In the genomic region with DNA sequence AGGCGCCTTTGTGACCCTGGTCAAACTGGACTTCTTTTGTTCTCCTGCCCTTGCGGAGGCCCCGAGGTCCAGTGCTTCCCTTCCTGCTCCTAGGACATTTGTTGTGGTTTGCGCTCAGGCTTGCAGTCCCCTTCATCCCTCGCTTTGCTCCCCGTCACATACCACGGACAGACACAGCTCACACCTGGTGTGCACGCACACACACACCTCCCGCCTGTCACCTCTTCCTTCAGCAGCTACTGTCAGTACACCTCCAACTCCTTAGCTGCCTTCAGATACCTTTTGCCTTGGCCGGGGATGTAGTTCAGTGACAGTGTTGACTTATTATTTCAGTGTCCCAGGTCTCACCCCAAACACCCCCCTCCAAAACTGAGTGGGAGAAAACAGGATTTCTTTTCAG, we compare ENCODE assay signal across 20 mouse cellular contexts. TPM values are rescaled to one million over a fixed set of nuclear protein-coding genes. Genes with fewer than 3 reads are reported as not detected.
DNase-seq lines count a peak whose midpoint lies in the region; ATAC-seq and TF ChIP-seq lines count a peak whose summit lies in the region.
"Had no signal": no experiment of that assay in that cellular context is flagged by ENCODE, and none has a peak within 500 bp of the region (broad histone marks: within the 10 kb centered on the region; RNA-seq: fewer than 3 reads in every experiment).

No protein-coding gene starts in this region.

- WGBS in heart, embryonic 10.5 days, result 51% methylated on average over 10 of the region's 10 CpGs
- WGBS in heart, embryonic 11.5 days (ENCODE audit: insufficient replicate concordance), result 43% methylated on average over 10 of the region's 10 CpGs
- 49% methylated on average over 10 of the region's 10 CpGs for WGBS in kidney, adult 2 months
- whole genome bisulfite sequencing in kidney, embryonic 16.5 days, result 39% methylated on average over 10 of the region's 10 CpGs

- no peak for TF ChIP-seq CTCF in kidney, adult 2 months (conservative IDR thresholded peaks at IDR 0.05; ENCODE audit: insufficient read depth, insufficient read length, low read depth, low read length)

- H3K4me1 ChIP-seq in heart, embryonic 10.5 days, result peaks cover 35% of the 10 kb centered on the region
- peaks cover 5% of the 10 kb centered on the region for H3K4me1 ChIP-seq in heart, embryonic 11.5 days (ENCODE audit: control insufficient read depth, insufficient read depth, low read length)
- peaks cover 22% of the 10 kb centered on the region for H3K4me1 ChIP-seq in kidney, adult 2 months (ENCODE audit: control insufficient read depth, insufficient read depth, low read length)
- H3K4me1 ChIP-seq in kidney, embryonic 16.5 days (ENCODE audit: insufficient read depth, low read length), result peaks cover 16% of the 10 kb centered on the region
- H3K4me1 ChIP-seq: forebrain, embryonic 13.5 days had no signal

- TF ChIP-seq POLR2A in kidney, adult 2 months (IDR thresholded peaks at IDR 0.05; ENCODE audit: low read depth, low read length), result no peak
- no peak for TF ChIP-seq POLR2A in myocyte (IDR thresholded peaks at IDR 0.05; ENCODE audit: insufficient read length, low read depth)

- H3K27ac ChIP-seq in heart, embryonic 10.5 days, result peak overlapping the region; percentile 7; the same call in 1 of the 2 replicates
- H3K27ac ChIP-seq in heart, embryonic 11.5 days (ENCODE audit: low read depth, low read length), result no peak overlapping the region
- peak overlapping the region; percentile 58; the same call in 1 of the 2 replicates for H3K27ac ChIP-seq in kidney, adult 2 months (ENCODE audit: insufficient read depth, low read depth, low read length)
- no peak overlapping the region for H3K27ac ChIP-seq in kidney, embryonic 16.5 days (ENCODE audit: low read length)
- H3K27ac ChIP-seq: embryonic facial prominence, embryonic 13.5 days; forebrain, embryonic 13.5 days; heart, embryonic 13.5 days; hindbrain, embryonic 14.5 days had no signal

- H3K4me2 ChIP-seq in heart, embryonic 11.5 days, result no peak overlapping the region
- H3K4me2 ChIP-seq in kidney, embryonic 16.5 days (replicated peaks; ENCODE audit: low read depth, low read length), result no peak overlapping the region
- no peak overlapping the region for H3K4me2 ChIP-seq in myocyte (ENCODE audit: low read depth)
- H3K4me2 ChIP-seq: embryonic facial prominence, embryonic 13.5 days; forebrain, embryonic 13.5 days; heart, embryonic 13.5 days; hindbrain, embryonic 14.5 days had no signal

- ATAC-seq in heart, embryonic 11.5 days (replicated peaks; ENCODE audit: insufficient number of reproducible peaks, low FRiP score, low TSS enrichment), result no peak
- ATAC-seq in kidney, embryonic 16.5 days (ENCODE audit: low FRiP score, low TSS enrichment), result no peak
- ATAC-seq: CD4-positive, CD25-positive, alpha-beta regulatory T cell, adult 4 months; forebrain, embryonic 13.5 days had no signal

- peaks cover 41% of the 10 kb centered on the region for H3K36me3 ChIP-seq in heart, embryonic 10.5 days
- H3K36me3 ChIP-seq in heart, embryonic 11.5 days (ENCODE audit: control insufficient read depth, insufficient read depth, low read length), result peaks cover 14% of the 10 kb centered on the region
- H3K36me3 ChIP-seq in kidney, adult 2 months (ENCODE audit: control insufficient read depth, insufficient read depth, low read length), result 0 out of 2 replicates have a peak, but pooled peaks cover 1% of the 10 kb centered on the region
- peaks cover 35% of the 10 kb centered on the region for H3K36me3 ChIP-seq in kidney, embryonic 16.5 days (ENCODE audit: insufficient read depth, low read length)
- peaks cover 20% of the 10 kb centered on the region for H3K36me3 ChIP-seq in myocyte (ENCODE audit: control insufficient read depth, insufficient read depth)

- H3K4me3 ChIP-seq in heart, embryonic 10.5 days, result no peak overlapping the region
- no peak overlapping the region for H3K4me3 ChIP-seq in heart, embryonic 11.5 days (ENCODE audit: low read depth, low read length)
- H3K4me3 ChIP-seq in kidney, adult 2 months (ENCODE audit: insufficient read depth, low read depth, low read length), result no peak overlapping the region
- no peak overlapping the region for H3K4me3 ChIP-seq in kidney, embryonic 16.5 days (ENCODE audit: low read length)
- H3K4me3 ChIP-seq in myocyte, result no peak overlapping the region
- H3K4me3 ChIP-seq: embryonic facial prominence, embryonic 13.5 days; forebrain, embryonic 13.5 days; heart, embryonic 13.5 days had no signal

- no peaks in the 10 kb centered on the region for H3K79me2 ChIP-seq in myocyte (ENCODE audit: control insufficient read depth, insufficient read depth)

- no peak overlapping the region for H3ac ChIP-seq in myocyte (ENCODE audit: control insufficient read depth, insufficient read length)

- DNase-seq in cerebellum, adult 9-10 months, result peak; percentile 0
- DNase-seq in cerebellum, postnatal 4 days (ENCODE audit: low spot score in 2 of 2), result no peak
- no peak for DNase-seq in heart, embryonic 10.5 days (ENCODE audit: low spot score)
- DNase-seq in kidney, adult 2 months, result no peak
- DNase-seq: adrenal gland, adult 8-10 months; B cell, adult 2 months; cerebellum, adult 11 months; cerebellum, adult 8-10 months; cerebellum, postnatal 25 days; forebrain, postnatal 0 days; gastrocnemius, postnatal 10 days had no signal

- H3K9me3 ChIP-seq in heart, embryonic 10.5 days, result no peaks in the 10 kb centered on the region
- no peaks in the 10 kb centered on the region for H3K9me3 ChIP-seq in heart, embryonic 11.5 days (replicated peaks; ENCODE audit: control insufficient read depth, low read length)
- H3K9me3 ChIP-seq in kidney, embryonic 16.5 days (ENCODE audit: low read length), result no peaks in the 10 kb centered on the region
- H3K9me3 ChIP-seq: embryonic facial prominence, embryonic 13.5 days; forebrain, embryonic 13.5 days; G1E; heart, embryonic 13.5 days had no signal

- no peak overlapping the region for H3K9ac ChIP-seq in heart, embryonic 11.5 days (ENCODE audit: low read depth, low read length)
- no peak overlapping the region for H3K9ac ChIP-seq in kidney, embryonic 16.5 days (replicated peaks; ENCODE audit: low read length)
- H3K9ac ChIP-seq: embryonic facial prominence, embryonic 13.5 days; forebrain, embryonic 13.5 days; forebrain, postnatal 0 days; heart, embryonic 13.5 days; hindbrain, embryonic 14.5 days had no signal

- no peaks in the 10 kb centered on the region for H3K27me3 ChIP-seq in heart, embryonic 10.5 days (ENCODE audit: insufficient read depth, poor library complexity, severe bottlenecking)
- no peaks in the 10 kb centered on the region for H3K27me3 ChIP-seq in heart, embryonic 11.5 days (ENCODE audit: control insufficient read depth, insufficient read depth, low read length)
- H3K27me3 ChIP-seq in kidney, adult 2 months (replicated peaks; ENCODE audit: control insufficient read depth, insufficient read depth, low read length), result no peaks in the 10 kb centered on the region
- H3K27me3 ChIP-seq in kidney, embryonic 16.5 days (ENCODE audit: insufficient read depth, low read length), result no peaks in the 10 kb centered on the region
- H3K27me3 ChIP-seq in myocyte (ENCODE audit: control insufficient read depth, insufficient read depth, insufficient read length), result no peaks in the 10 kb centered on the region
- H3K27me3 ChIP-seq: embryonic facial prominence, embryonic 13.5 days; forebrain, embryonic 13.5 days; heart, embryonic 13.5 days had no signal

TF ChIP-seq in myocyte, 11 proteins besides CTCF, POLR2A, EP300 and RAD21:
- TF ChIP-seq POLR2AphosphoS2 (IDR thresholded peaks at IDR 0.05; ENCODE audit: insufficient read length, low read depth) (peak; percentile 52), CEBPB (IDR thresholded peaks at IDR 0.05; ENCODE audit: insufficient read depth, poor library complexity, severe bottlenecking) (no peak)

RNA-seq across cellular contexts. Expression of a gene that starts 1.4 kb away (rescaled TPM):
- polyA plus RNA-seq in heart, embryonic 10.5 days (2016; fragmentation: Nextera tagmentation; extraction: Ambion mirVana), result 1.6 and 1.8 TPM in 2 replicates
- polyA plus RNA-seq in heart, embryonic 11.5 days (2014; fragmentation: Nextera tagmentation; extraction: Ambion mirVana), result not detected in 2 replicates
- 2.9 and 4.7 TPM in 2 replicates for polyA plus RNA-seq in kidney, adult 2 months (2012; rRNA removed)
- polyA plus RNA-seq in kidney, embryonic 16.5 days (2015; fragmentation: Nextera tagmentation; extraction: Ambion mirVana), result 0.89 and 3.1 TPM in 2 replicates
- polyA plus RNA-seq in myocyte (2012; fragmentation: generic; extraction: Trizol), result not detected
- polyA plus RNA-seq: CD4-positive, CD25-positive, alpha-beta regulatory T cell, adult 4 months; G1E had no signal

RNA-seq across cellular contexts. Expression of a gene that starts 7.0 kb away (rescaled TPM):
- 22.8 and 27.6 TPM in 2 replicates for polyA plus RNA-seq in heart, embryonic 10.5 days (2016; fragmentation: Nextera tagmentation; extraction: Ambion mirVana)
- 14.3 and 18.4 TPM in 2 replicates for polyA plus RNA-seq in heart, embryonic 11.5 days (2014; fragmentation: Nextera tagmentation; extraction: Ambion mirVana)
- polyA plus RNA-seq in kidney, adult 2 months (2012; rRNA removed), result 12.2 and 13.9 TPM in 2 replicates
- polyA plus RNA-seq in kidney, embryonic 16.5 days (2015; fragmentation: Nextera tagmentation; extraction: Ambion mirVana), result 25.8 and 26.3 TPM in 2 replicates
- 5.9 TPM for polyA plus RNA-seq in myocyte (2012; fragmentation: generic; extraction: Trizol)

RNA-seq across cellular contexts. Expression of a gene that starts 7.2 kb away (rescaled TPM):
- polyA plus RNA-seq in heart, embryonic 10.5 days (2016; fragmentation: Nextera tagmentation; extraction: Ambion mirVana), result 20.9 and 29.7 TPM in 2 replicates
- 20.1 and 32.5 TPM in 2 replicates for polyA plus RNA-seq in heart, embryonic 11.5 days (2014; fragmentation: Nextera tagmentation; extraction: Ambion mirVana)
- 41.2 and 46.9 TPM in 2 replicates for polyA plus RNA-seq in kidney, adult 2 months (2012; rRNA removed)
- 32.3 and 33.0 TPM in 2 replicates for polyA plus RNA-seq in kidney, embryonic 16.5 days (2015; fragmentation: Nextera tagmentation; extraction: Ambion mirVana)
- 28.6 TPM for polyA plus RNA-seq in myocyte (2012; fragmentation: generic; extraction: Trizol)

RNA-seq across cellular contexts. Expression of a gene that starts 23.2 kb away (rescaled TPM):
- 82.7 and 99.6 TPM in 2 replicates for polyA plus RNA-seq in heart, embryonic 10.5 days (2016; fragmentation: Nextera tagmentation; extraction: Ambion mirVana)
- polyA plus RNA-seq in heart, embryonic 11.5 days (2014; fragmentation: Nextera tagmentation; extraction: Ambion mirVana), result 74.2 and 86.2 TPM in 2 replicates
- polyA plus RNA-seq in kidney, adult 2 months (2012; rRNA removed), result 92.1 and 106 TPM in 2 replicates
- polyA plus RNA-seq in kidney, embryonic 16.5 days (2015; fragmentation: Nextera tagmentation; extraction: Ambion mirVana), result 66.5 and 69.1 TPM in 2 replicates
- 225 TPM for polyA plus RNA-seq in myocyte (2012; fragmentation: generic; extraction: Trizol)

RNA-seq across cellular contexts. Expression of a gene that starts 23.6 kb away (rescaled TPM):
- polyA plus RNA-seq in heart, embryonic 10.5 days (2016; fragmentation: Nextera tagmentation; extraction: Ambion mirVana), result 63.8 and 68.8 TPM in 2 replicates
- polyA plus RNA-seq in heart, embryonic 11.5 days (2014; fragmentation: Nextera tagmentation; extraction: Ambion mirVana), result 59.7 and 77.1 TPM in 2 replicates
- polyA plus RNA-seq in kidney, adult 2 months (2012; rRNA removed), result 58.2 and 74.5 TPM in 2 replicates
- 80.2 and 83.0 TPM in 2 replicates for polyA plus RNA-seq in kidney, embryonic 16.5 days (2015; fragmentation: Nextera tagmentation; extraction: Ambion mirVana)
- 73.9 TPM for polyA plus RNA-seq in myocyte (2012; fragmentation: generic; extraction: Trizol)

Comparison
In these comparisons a context has a peak if more than half of its experiments do, and no peak if none do; other contexts are left out.
1. H3K27ac ChIP-seq: peak in heart, embryonic 10.5 days (single experiment) and kidney, adult 2 months (single experiment); none in heart, embryonic 11.5 days (single experiment) and kidney, embryonic 16.5 days (single experiment).